Mouse (Mus musculus) lung, adult 2 months (tissue): ENCODE data around the gene Gm30083.

Experiments used
- CTCF ChIP-seq: fragments of 200-500 bp; IDR thresholded peaks from 2 replicates; pipeline ENCODE4 v1.5.1; 2011; ENCODE audit warnings: mild to moderate bottlenecking, low read length, control low read depth; ENCODE audit not compliant: insufficient read depth
- POLR2A ChIP-seq: fragments of 200-500 bp; IDR thresholded peaks from 2 replicates; pipeline ENCODE4 v1.6.1; 2011; ENCODE audit warnings: low read depth, mild to moderate bottlenecking, control low read depth, low read length, borderline replicate concordance; ENCODE audit errors: extremely low read depth

DNA sequence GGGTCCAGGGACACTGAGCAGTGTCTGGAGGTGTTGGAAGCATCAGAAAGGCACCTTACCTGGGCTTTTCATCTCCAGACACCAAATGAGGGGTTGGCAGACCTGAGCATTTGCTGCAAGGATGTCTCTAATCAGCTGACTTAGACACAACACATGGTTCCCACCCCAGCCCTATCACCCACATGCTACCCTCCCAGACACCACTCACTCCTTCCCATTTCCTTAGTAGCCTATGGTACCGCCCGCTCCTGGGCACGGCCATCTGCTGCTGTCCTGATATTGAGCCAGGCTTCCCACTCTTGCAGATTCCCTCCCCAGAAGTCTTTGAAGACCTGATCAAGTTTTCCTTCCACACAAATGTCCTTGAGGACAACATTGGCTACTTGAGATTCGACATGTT lies 56.8 kb downstream of the Gm30083 start:
- TF ChIP-seq CTCF: no peak
- no peak for TF ChIP-seq POLR2A
